Mouse (Mus musculus): ENCODE data around the gene Vwc2l.

- TF ChIP-seq POLR2A (IDR thresholded peaks at IDR 0.05; ENCODE audit: borderline replicate concordance, control insufficient read depth, low read depth, low read length) (no peak), CTCF (IDR thresholded peaks at IDR 0.05; ENCODE audit: control insufficient read depth, insufficient read depth, low read length) (no peak)
Measured at GRCm38 (mm10) chr1:70851633-70852390, 126.3 kb downstream of the Vwc2l start.

Measured in bone marrow, adult 2 months (tissue).